Mouse (Mus musculus): ENCODE measurements around the gene Pakap. TPM values are rescaled to one million over a fixed set of nuclear protein-coding genes. Genes with fewer than 3 reads are reported as not detected.

Pakap gene
- polyA plus RNA-seq, 1 experiment from 2014 or later, result 17.8 TPM

DNA sequence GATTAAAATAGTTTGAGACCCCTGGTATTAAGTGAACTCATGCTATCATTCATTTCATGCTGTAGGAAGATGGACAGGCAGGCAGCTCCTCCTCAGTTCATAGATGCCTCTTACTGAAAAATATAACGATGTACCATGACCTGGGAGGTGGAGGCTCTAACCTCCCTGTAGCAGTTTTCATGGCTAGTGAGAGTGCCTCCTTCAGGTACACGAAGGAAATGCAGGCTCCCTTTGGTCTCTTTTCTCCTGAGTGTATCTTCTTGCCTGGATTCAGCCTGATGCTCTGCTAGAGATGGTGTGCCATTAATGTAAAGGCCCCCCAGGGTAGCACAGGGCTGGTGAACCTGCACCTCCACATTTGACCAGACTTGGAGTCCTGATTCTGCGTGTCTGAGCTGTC is 88.9 kb downstream of the Pakap start:
- H3K27me3 ChIP-seq, result no peaks in the 10 kb centered on the region
- no peak overlapping the region for H3K27ac ChIP-seq
- 90% methylated on average over 3 of the region's 3 CpGs for whole genome bisulfite sequencing
- ATAC-seq (replicated peaks; ENCODE audit: low FRiP score), result no peak
- H3K4me3 ChIP-seq (replicated peaks), result no peak overlapping the region
- H3K4me2 ChIP-seq, result no peak overlapping the region
- no peak overlapping the region for H3K9ac ChIP-seq
- H3K4me1 ChIP-seq, result 0 out of 2 replicates have a peak, but pooled peaks cover 6% of the 10 kb centered on the region
- H3K9me3 ChIP-seq (replicated peaks), result no peaks in the 10 kb centered on the region
- H3K36me3 ChIP-seq, result no peaks in the 10 kb centered on the region

DNA sequence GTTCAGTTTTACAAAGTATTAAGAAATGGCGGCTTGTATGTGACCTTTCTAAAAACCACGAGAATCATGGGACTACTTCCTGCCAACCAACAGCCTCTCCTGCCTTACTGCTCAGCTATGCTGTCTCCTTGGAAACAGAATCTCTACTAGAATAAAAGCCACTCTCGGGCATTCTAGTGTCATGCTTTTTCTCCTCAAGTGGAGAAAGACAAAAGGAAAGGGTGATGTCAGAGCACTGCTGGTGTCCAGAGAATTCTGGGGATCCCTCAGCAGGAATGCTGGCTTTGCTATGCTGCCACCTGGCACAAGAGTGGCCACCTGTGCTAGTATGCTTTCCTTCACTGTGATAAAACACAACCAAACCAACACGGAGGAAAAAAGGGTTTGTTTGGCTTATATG is 92.5 kb downstream of the Pakap start:
- Histone ChIP-seq H3K4me1 (0 out of 2 replicates have a peak, but pooled peaks cover 6% of the 10 kb centered on the region), H3K4me3 (replicated peaks) (no peak overlapping the region), H3K27ac (no peak overlapping the region), H3K4me2 (no peak overlapping the region), H3K36me3 (no peaks in the 10 kb centered on the region), H3K9me3 (replicated peaks) (no peaks in the 10 kb centered on the region), H3K27me3 (no peaks in the 10 kb centered on the region), H3K9ac (no peak overlapping the region)
- 33% methylated on average over 4 of the region's 4 CpGs for WGBS
- ATAC-seq (replicated peaks; ENCODE audit: low FRiP score), result no peak

DNA sequence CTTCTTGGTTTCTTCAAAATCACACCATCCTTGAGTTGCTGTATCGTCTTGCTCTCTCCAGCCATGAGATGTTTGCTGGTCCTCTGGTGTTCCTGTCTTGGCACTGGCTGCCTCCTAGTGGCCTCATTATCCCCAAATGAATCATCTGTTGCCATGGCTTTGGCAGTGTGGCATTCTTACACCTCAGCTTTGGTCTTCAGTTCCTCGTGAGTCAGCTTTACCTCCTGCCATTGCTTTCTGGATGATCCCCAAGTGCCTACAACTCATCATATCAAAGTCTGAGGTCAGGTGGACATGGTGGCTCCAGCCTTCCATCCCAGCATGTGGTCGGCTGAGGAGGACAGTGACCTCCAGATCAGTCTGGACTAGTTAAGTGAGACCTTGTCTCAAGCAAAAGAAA is 98.1 kb downstream of the Pakap start:
- WGBS, result 78% methylated on average over 3 of the region's 3 CpGs
- no peak for ATAC-seq (replicated peaks; ENCODE audit: low FRiP score)

DNA sequence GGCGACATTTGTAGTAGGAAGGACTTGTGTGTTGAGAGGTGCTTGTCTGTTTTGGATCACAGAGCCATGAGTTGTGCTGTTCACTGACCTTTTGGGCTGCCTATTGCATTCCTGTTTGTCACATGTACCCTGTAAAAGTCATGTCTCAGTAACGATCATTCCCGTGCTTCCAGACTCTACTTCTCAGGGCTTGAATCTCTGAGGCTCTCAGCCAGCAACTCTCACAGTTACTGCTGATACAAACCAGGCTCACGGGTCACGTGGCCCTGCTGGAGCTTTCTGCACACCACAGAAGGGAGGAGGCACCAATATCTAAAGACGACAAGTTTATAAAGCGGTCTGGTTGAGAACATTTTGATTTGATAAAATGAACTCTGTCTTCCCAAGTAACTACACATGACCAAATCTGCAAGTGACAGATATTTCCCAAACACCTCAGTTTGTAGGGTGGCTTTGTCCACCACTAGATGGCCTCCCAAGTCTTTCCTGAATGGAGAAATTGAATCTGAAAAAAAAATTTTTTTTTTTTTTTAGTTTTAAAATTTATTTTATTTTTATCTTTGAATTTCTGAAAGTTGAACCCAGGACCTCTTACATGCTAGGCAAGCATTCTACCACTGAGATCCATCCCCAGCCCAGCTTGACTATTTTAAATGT is 103.0 kb downstream of the Pakap start:
- Histone ChIP-seq H3K4me2 (no peak overlapping the region), H3K27me3 (no peaks in the 10 kb centered on the region), H3K9ac (no peak overlapping the region), H3K4me1 (peaks cover 27% of the 10 kb centered on the region), H3K4me3 (replicated peaks) (no peak overlapping the region), H3K36me3 (no peaks in the 10 kb centered on the region), H3K9me3 (replicated peaks) (no peaks in the 10 kb centered on the region), H3K27ac (no peak overlapping the region)
- 65% methylated on average over 7 of the region's 7 CpGs for WGBS
- no peak for ATAC-seq (replicated peaks; ENCODE audit: low FRiP score)

More for the DNA sequence above, 98.1 kb downstream of the Pakap start:
- H3K4me2 ChIP-seq, result no peak overlapping the region
- H3K27me3 ChIP-seq, result no peaks in the 10 kb centered on the region
- no peak overlapping the region for H3K9ac ChIP-seq
- H3K4me1 ChIP-seq, result no peaks in the 10 kb centered on the region
- H3K27ac ChIP-seq, result no peak overlapping the region
- no peak overlapping the region for H3K4me3 ChIP-seq (replicated peaks)
- no peaks in the 10 kb centered on the region for H3K9me3 ChIP-seq (replicated peaks)
- no peaks in the 10 kb centered on the region for H3K36me3 ChIP-seq

DNA sequence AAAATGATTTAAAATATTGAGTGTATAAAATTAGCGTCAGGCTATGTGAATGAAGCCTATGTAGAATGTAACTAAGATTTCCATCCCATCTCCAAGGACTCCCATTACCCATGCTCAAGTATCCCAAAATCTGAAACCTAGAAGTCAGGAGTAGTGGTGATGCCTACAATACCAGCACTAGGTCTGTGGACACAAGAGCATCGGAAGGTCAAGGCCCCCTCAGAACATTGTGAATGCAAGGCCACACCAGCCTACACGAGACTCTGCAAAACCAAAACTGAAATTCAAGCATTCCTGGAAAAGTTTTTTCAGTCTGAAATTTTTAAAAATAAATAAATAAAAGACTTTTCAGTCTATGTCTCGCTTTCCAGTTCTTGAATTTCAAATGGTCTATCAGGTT is 104.6 kb downstream of the Pakap start:
- Histone ChIP-seq H3K9me3 (replicated peaks) (no peaks in the 10 kb centered on the region), H3K9ac (no peak overlapping the region), H3K4me3 (replicated peaks) (no peak overlapping the region), H3K4me2 (no peak overlapping the region), H3K4me1 (peaks cover 27% of the 10 kb centered on the region), H3K36me3 (no peaks in the 10 kb centered on the region), H3K27ac (no peak overlapping the region), H3K27me3 (no peaks in the 10 kb centered on the region)
- ATAC-seq (replicated peaks; ENCODE audit: low FRiP score), result no peak
- WGBS, result 75% methylated on average over 4 of the region's 4 CpGs

DNA sequence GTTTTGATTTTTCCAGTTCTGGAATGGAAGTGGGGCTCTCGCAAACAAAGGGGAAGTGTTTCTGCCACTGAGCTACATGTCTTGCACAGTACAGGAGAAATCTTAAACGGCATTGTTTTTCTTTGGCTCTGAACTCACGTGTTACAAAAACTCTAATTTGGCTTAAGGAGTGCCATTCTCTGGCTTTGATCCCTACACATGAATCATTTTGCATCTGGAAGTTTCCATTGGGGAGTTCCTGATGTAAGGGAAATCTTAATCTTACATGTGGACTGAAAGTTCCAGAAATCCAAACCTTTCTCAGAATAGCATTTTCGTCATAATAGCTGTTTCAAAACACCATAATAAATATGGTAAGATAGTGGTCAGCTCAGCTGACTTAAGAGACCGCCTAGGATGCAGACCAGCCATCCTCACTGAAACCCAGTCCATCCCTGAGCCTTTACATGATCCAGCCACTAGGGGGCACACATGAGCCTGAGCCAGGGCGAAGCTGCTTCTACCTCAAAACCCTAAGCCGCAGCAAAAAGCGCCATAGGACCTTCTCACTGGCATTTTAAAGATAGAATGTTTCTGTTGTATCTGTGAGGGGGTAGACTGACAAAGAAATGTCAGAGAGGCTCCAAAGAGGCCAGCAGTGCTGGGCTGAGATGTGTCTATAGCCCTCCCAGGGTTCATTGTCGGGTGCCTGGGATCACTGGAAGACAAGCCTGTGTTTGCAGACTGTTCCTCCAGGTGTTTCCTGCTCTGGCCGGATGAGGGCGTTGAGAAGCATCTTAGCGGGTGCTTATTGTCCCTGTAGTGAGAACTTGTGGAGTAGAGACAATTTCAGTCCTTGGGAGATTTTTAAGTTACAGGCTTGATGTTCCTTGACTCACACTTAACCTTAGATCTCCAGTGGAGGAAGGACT is 105.3 kb downstream of the Pakap start:
- Histone ChIP-seq H3K4me3 (replicated peaks) (peak overlapping the region; percentile 24), H3K4me2 (peak overlapping the region; percentile 59)
- WGBS, result 10% methylated on average over 12 of the region's 12 CpGs

DNA sequence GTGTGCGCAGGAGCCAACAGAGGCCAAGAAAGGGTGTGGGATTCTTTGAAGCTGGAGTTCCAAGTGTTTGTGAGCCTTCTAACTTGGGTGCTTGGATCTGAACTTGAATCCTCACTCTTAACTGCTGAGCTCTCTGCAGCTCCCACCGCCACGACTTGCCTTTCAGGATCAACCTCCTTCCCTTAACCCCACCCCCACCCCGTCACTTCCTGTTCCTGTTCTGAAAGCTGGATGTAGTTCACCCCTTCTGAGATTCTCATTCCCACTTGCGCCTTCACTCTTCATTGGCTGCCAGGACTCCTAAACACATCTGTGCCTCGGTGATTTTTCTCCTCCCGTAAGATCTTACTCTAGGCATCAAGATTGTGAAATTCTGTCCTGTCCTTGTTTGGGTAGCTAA is 106.4 kb downstream of the Pakap start:
- no peak overlapping the region for H3K9ac ChIP-seq
- H3K36me3 ChIP-seq, result no peaks in the 10 kb centered on the region
- H3K4me2 ChIP-seq, result 0 out of 2 replicates have a peak overlapping the region, but pooled peaks have one; percentile 57
- no peak for ATAC-seq (replicated peaks; ENCODE audit: low FRiP score)
- no peak overlapping the region for H3K4me3 ChIP-seq (replicated peaks)
- no peaks in the 10 kb centered on the region for H3K27me3 ChIP-seq
- WGBS, result 69% methylated on average over 7 of the region's 7 CpGs
- peak overlapping the region; percentile 74 for H3K27ac ChIP-seq
- H3K9me3 ChIP-seq (replicated peaks), result no peaks in the 10 kb centered on the region
- H3K4me1 ChIP-seq, result peaks cover 27% of the 10 kb centered on the region

More for the DNA sequence above, 105.3 kb downstream of the Pakap start:
- ATAC-seq (replicated peaks; ENCODE audit: low FRiP score), result peak; percentile 24; the same call in 1 of the 2 replicates
- peaks cover 27% of the 10 kb centered on the region for H3K4me1 ChIP-seq
- H3K27me3 ChIP-seq, result no peaks in the 10 kb centered on the region
- H3K9me3 ChIP-seq (replicated peaks), result no peaks in the 10 kb centered on the region
- H3K36me3 ChIP-seq, result no peaks in the 10 kb centered on the region
- H3K27ac ChIP-seq, result peak overlapping the region; percentile 66
- 0 out of 2 replicates have a peak overlapping the region, but pooled peaks have one; percentile 38 for H3K9ac ChIP-seq

GRCm38 (mm10) chr4:57675387-57675786 is 107.4 kb downstream of the Pakap start:
- H3K4me1 ChIP-seq, result peaks cover 27% of the 10 kb centered on the region
- no peak overlapping the region for H3K9ac ChIP-seq
- no peaks in the 10 kb centered on the region for H3K36me3 ChIP-seq
- ATAC-seq (replicated peaks; ENCODE audit: low FRiP score), result peak; percentile 84
- WGBS, result 3% methylated on average over 13 of the region's 13 CpGs
- peak overlapping the region; percentile 74 for H3K27ac ChIP-seq
- H3K4me3 ChIP-seq (replicated peaks), result peak overlapping the region; percentile 27
- no peaks in the 10 kb centered on the region for H3K9me3 ChIP-seq (replicated peaks)
- H3K4me2 ChIP-seq, result peak overlapping the region; percentile 57
- no peaks in the 10 kb centered on the region for H3K27me3 ChIP-seq

- H3K27me3 ChIP-seq, result no peaks in the 10 kb centered on the region
- H3K9me3 ChIP-seq (replicated peaks), result no peaks in the 10 kb centered on the region
- 83% methylated on average over 12 of the region's 12 CpGs for WGBS
- ATAC-seq (replicated peaks; ENCODE audit: low FRiP score), result no peak
- H3K36me3 ChIP-seq, result no peaks in the 10 kb centered on the region
- H3K4me2 ChIP-seq, result no peak overlapping the region
- H3K27ac ChIP-seq, result no peak overlapping the region
- peaks cover 38% of the 10 kb centered on the region for H3K4me1 ChIP-seq
- H3K4me3 ChIP-seq (replicated peaks), result no peak overlapping the region
- H3K9ac ChIP-seq, result no peak overlapping the region
These were observed 109.9 kb downstream of the Pakap start for GRCm38 (mm10) chr4:57677916-57678315.

- no peak overlapping the region for H3K4me2 ChIP-seq
- no peak overlapping the region for H3K27ac ChIP-seq
- no peak for ATAC-seq (replicated peaks; ENCODE audit: low FRiP score)
- no peak overlapping the region for H3K4me3 ChIP-seq (replicated peaks)
- H3K9me3 ChIP-seq (replicated peaks), result no peaks in the 10 kb centered on the region
- no peaks in the 10 kb centered on the region for H3K27me3 ChIP-seq
- H3K9ac ChIP-seq, result no peak overlapping the region
- no peaks in the 10 kb centered on the region for H3K36me3 ChIP-seq
- peaks cover 28% of the 10 kb centered on the region for H3K4me1 ChIP-seq
- 85% methylated on average over 9 of the region's 9 CpGs for WGBS
These were observed 111.0 kb downstream of the Pakap start for GRCm38 (mm10) chr4:57678991-57679457.

DNA sequence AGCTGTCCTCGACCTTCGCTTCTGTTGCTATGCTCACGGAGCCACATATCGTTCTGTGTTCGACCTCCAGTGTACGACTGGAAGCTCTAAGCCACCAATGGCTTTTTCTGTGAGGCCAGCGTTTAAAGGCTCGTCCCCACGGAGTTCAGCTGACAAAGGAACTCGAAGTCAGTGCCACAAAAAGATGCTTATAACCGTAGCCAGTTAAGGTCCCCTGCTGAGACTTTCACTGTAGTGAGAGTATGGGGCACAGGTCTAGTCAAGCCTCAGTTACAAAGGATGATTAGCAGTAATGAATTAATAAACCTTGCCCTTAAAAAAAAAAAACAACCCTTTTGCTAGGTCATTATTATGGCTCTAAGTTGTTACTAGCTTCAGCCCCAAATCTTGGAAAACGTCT is 112.2 kb downstream of the Pakap start:
- H3K9ac ChIP-seq, result no peak overlapping the region
- H3K4me3 ChIP-seq (replicated peaks), result no peak overlapping the region
- H3K27ac ChIP-seq, result no peak overlapping the region
- no peak overlapping the region for H3K4me2 ChIP-seq
- H3K4me1 ChIP-seq, result peaks cover 26% of the 10 kb centered on the region
- 94% methylated on average over 12 of the region's 12 CpGs for WGBS
- no peak for ATAC-seq (replicated peaks; ENCODE audit: low FRiP score)
- H3K9me3 ChIP-seq (replicated peaks), result no peaks in the 10 kb centered on the region
- H3K36me3 ChIP-seq, result no peaks in the 10 kb centered on the region
- no peaks in the 10 kb centered on the region for H3K27me3 ChIP-seq

GRCm38 (mm10) chr4:57681511-57681910 is 113.5 kb downstream of the Pakap start:
- Histone ChIP-seq H3K4me3 (replicated peaks) (no peak overlapping the region), H3K36me3 (no peaks in the 10 kb centered on the region), H3K9ac (no peak overlapping the region), H3K4me1 (peaks cover 25% of the 10 kb centered on the region), H3K27me3 (no peaks in the 10 kb centered on the region), H3K27ac (peak overlapping the region; percentile 38), H3K9me3 (replicated peaks) (no peaks in the 10 kb centered on the region), H3K4me2 (peak overlapping the region; percentile 39)
- 30% methylated on average over 12 of the region's 12 CpGs for WGBS
- ATAC-seq (replicated peaks; ENCODE audit: low FRiP score), result peak; percentile 91

All from kidney, embryonic 15.5 days (tissue).